Mouse (Mus musculus) T-helper 2 cell (primary cell): ENCODE results near the gene Acox2.

ENCODE experiments used
- in situ Hi-C: fragments of 300-600 bp; cut with MboI, MseI; formaldehyde crosslinking; loops from one replicate; pipeline ENCODE4 v1.15.1; 2025; ENCODE audit warnings: high pct_unique_total_duplicates

Acox2 gene

DNA sequence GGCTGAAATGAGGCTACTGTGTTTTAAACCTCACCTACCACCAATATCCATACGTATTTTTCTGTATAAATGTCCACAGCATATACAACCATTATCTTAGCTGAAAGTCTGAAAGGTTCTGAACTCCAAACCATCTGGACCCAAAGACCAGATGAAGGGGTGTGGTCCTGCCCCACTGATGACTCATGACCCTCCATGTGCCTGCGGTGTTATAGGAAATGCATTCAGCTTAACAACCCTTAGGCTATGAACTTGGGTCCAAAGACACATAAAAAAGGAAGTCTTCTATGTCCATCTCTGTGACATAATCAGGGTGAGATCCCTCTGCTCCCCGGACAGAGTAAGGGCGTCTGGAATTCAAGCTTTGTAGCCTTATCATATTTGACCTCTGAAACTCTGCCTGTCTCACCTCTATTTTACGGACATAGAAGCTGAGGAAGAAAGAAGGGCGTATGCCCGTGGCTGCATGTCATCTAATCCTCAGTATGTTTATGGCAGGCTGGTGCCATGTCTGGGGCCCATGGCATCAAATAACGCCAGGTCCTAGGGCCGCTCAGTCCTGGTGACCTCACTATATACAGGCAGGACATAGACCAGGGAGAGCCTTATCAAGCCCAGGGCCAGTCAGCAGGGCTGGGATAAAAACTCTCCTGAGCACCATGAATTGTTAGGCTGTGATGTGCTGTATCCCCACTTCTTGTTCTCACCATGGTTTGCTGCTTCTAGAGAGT, 8.8 kb downstream of the Acox2 start:
- in situ Hi-C loops = no loop called here

DNA sequence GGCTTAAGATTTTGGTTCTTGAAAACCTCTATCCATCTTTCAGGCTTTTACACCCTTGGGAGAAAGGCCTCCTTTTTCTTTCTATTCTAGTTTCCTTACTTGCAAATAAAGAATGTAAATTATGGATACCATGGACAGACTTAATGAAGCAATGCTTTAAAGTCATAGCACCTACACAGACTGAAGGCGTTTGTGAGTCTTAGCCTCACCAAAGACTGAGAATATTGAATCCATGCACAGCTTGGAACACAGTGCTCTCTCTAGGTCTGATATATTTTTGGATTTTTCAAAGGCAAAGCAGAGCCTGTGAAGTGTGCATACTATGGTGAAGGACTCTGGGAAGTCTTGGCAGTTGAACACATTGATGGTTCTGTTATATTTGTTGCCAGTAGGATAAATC, 9.9 kb downstream of the Acox2 start:
- in situ Hi-C loops = no loop called here

DNA sequence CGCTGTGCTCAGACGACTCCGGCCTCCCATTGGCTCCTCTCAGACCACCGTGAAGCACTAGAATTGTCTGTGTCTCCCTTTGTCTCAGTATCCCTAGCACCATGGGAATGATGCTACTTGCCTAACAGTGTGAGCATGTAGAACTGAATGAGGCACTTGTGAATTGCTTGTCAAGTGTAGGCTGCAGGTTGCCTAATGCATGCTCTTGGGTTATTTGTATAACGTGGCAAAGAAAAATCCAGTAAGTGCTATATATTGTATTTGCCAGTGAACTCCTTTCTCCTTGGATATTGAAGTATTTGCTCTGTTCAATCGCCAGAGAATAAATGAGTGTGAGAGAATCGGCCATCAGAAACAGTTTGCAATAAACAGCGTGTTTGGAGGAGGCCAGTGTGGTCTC, 12.3 kb downstream of the Acox2 start:
- in situ Hi-C loops = no loop called here

DNA sequence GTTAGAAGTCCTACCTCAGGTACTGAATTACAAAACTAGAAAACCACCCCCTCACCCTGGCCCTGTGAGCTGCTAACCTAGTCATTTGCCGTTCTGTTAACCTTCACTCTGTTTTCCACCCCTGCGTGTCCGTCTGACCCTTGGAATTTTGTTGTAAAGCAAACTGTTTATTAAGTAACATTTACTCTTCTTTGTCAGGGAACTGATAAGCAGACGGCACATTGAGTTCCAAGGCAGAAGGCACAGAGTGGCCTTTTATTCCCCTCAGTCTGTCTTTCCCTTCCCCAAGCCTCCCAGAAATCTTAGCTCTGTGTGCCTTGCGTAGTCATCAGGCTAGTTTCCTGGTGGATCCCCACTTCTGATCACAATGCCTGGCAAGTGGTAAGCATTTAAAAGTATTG, 14.9 kb downstream of the Acox2 start:
- in situ Hi-C loops = no loop called here

DNA sequence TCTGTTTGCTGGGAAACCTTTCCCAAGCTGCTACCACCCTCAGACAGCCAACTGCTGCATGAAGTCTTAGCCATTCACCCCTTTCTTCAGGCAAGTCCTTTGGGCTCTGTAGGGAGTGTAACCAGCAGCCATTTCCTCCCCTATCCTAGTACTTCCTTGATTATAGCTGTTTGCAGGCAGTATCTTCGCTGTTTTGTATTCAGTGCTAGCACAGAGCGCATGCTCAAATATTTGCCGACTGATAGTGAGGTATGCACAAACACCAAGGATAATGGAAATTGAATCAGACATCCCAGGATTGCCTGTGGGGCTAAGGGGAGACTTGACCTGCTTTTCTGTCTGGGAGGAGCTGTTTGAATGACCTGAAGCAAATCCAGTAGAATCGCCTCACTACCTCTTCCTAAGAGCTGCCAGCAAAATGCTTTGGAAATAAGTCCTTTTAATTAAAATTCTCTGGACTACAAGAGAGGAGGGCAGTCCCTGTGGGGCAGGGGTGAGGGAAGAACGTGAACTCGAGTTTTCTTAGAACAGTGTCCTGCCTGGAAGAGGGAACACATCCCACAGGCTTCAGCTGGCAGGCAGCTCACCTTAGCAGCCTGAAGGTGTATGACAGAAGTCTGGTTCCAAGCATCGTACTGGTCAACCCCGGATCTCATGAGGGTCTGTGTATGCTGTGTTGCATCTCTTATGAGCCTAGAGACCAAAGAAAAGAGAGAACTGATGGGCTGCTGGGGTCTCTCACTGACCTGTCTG, 15.8 kb downstream of the Acox2 start:
- in situ Hi-C loops = no loop called here

DNA sequence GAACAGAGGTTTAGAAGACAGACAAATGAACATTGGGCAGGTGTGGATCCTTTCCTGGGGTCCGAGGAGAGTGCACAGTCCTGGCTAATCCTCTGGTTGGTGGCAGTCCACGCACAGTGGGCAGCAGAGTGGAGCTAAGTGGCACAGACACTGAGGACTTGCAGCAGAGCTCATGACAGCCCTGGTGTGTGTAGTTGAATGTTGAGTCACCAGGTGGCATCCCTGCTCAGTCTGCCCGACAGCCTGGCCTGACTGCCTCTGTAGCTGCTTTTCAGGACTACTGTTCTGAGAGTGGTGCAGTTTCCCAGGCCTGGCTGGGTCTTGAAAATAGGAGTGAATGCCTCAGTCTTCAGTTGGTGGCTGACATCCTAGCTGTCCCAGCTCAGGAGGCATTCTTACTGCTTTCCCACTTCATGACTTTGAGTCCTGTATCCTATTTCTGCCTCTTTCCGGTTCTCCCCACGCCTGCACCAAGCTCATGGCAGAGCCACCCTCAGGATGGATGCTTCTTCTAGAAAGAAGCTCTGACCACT, 16.7 kb downstream of the Acox2 start:
- in situ Hi-C loops = no loop called here

DNA sequence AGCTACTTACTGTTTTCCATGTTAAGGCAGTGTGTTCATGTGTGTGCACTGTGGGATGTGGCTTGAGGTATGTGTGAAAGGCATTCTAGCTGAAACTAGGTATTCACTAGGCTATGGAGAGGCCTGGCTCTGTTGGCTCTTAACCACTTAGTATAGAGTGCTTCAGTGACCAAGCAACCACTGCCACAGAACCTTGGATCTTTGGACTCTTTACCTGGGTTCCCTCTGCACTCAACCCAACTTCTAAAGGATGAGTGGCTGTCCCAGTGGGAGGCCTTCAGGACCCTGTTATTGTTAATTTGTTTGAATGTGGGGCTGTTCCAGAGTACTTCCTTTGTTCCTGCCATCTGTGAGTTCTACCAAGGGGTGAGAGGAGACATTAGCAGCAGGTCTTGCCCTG, 17.3 kb downstream of the Acox2 start:
- in situ Hi-C loops = no loop called here

DNA sequence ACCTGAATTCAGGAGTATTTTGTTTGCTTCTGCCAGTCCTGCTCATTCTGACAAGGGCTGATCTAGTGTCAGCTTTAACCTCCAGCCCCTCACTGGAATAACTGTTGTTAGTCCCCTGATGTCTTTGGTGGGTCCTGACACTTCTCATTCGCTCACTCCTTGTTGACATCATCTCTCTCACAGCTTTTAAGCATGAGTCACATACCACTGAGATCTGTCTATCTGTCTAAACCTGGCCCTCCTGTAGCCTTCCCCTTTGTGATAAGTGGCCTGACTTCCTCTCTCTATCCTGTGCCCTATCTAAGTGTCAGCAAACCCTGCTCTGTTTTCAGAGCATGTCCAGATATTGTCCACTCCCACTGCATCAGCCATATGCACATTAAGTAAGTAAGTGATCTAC, 25.9 kb downstream of the Acox2 start:
- in situ Hi-C loops = no loop called here

DNA sequence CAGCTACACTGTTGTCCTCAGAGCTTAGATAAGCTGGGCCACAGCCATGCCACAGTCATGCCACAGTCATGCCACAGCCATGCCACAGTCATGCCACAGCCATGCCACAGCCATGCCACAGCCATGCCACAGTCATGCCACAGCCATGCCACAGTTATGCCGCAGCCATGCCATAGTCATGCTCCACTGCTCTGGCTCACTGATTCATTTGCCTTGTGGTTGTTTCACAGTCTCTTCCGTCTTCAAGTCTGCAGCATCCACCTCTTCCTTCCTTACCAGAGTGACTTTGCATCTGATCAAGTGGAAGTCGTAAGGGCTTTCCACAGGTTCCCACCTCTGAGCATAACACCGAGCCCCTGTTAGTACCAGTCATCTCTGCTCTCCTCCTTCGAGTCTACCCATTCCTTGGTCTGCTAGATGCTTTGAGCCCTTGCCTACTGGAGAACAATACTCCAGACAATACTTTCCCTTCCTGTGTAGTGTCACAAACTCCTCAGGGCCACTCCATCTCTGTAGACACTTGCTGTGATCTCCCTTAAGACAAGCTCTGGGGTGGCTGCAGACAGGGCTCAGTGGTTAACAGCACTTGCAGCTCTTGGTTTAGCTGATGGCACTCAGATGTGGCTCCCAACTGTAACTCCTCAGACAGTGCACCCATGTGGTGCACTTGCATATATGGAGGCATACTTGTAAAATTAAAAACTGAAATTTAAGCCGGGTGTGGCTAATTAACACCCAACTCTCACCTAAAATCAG, 26.8 kb downstream of the Acox2 start:
- in situ Hi-C loops = no loop called here

DNA sequence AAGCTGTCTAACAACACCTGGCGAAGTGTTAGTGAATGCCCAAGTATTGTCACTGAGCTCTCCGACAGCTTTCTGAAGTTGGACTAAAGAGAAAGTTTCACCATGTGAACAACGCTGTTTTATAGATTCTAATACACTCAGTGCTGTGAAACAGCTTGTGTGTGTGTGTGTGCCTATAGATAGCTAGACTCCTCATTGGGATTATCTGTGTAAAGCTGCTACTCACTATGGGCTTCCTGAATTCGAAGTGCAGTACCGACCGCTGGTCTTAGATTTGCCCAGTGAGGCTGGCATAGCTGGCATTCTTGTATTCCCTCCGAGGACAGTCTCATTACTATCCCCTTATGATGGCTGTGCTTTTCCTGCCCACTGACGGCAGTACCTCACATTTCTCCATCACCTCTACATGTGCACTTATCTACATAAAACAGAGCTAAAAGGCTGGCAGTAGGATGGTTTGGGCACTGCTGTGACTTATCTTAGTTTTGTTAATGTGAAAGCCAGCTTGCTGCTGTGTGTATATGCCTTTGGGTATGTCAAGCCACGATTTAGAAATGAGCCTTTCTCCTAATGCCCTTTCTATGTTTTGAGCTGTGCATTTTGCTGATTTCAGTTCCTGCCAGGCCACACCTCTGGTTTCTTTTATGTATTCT, 29.7 kb downstream of the Acox2 start:
- in situ Hi-C loops = no loop called here

DNA sequence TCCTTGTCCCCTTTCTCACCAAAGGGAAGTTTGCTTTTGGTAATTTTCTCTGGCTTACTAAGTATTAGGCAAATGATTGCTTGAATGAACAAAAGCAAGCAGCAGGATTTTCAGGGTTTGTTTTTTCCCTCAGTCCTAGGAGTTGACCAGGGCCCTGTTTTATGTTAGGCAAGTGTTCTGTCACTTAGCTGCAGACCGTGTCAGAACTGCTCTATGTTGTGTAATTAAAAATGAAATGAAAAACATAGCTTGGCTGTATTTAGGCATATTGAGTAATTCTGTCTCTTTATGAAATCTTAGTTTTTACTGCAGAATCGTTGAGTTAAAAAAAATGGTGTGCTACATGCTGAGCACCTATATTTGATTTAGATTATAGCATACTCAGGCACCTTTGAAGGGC, 34.3 kb downstream of the Acox2 start:
- in situ Hi-C loops = no loop called here

DNA sequence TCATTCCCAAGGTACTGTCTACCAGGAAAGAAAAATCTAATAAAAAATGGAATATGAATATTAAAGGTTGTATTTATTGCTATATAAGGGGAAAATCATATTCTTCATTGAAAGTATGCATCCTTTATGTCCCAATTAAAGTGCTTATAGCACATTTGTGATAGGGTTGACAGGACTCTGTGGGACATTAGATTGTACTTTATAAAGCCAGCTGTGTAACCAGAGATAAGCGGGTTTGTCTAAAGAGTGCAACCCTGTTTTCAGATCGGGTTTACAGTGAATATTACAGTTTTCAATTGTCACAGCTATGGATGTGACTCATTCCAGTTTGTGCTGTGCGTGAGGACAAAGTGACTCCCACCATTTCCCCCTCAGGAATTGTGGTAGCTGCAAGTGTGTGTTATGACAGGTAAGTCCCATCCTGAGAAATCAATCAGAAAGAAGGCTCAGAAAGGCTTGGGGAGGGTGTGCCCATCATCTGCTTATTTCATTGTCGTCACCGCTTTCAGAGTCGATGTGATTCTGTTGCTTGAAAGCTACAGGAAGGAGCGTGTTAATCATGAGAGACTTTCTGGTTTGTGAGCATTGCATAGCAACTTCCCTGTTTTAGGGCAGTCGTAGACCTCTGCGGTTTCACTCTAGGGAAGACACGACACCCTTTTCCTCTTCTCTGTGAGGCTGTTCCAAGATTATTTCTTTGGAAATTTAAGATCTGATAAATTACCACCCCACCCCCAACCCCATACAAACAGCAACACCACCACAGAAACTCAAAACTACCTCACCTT, 35.5 kb downstream of the Acox2 start:
- in situ Hi-C loops = no loop called here

DNA sequence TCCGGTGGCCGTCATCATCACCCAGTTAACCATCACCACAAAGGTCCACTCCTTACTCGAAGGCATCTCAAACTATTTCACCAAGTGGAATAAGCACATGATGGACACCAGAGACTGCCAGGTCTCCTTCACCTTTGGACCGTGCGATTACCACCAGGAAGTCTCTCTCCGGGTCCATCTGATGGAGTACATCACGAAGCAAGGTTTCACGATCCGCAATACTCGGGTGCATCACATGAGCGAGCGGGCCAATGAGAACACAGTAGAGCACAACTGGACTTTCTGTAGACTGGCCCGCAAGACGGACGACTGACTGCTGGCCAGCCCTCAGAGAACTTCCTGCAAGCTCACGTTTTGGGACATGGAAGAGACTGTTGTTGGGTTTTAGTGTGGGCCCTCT, 36.6 kb downstream of the Acox2 start:
- in situ Hi-C loops = no loop called here

DNA sequence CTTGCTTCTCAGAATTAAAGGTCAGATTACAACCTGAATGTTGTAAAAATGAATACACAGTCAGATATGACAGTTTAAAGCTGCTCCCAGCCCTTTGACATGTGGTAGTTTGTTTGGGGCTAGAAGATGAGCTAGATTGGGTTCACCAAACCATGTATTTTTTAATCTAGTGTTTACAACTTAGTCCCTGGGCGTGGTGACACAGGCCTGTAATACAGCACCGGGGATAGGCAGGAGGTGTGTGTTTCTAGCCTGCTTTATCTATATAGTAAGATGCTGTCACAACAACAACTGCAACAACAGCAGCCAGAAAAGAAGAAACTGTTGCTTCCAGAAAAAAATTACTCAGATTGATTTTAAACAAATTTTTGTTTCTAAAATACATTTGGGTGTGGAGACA, 38.2 kb downstream of the Acox2 start:
- in situ Hi-C loops = no loop called here

DNA sequence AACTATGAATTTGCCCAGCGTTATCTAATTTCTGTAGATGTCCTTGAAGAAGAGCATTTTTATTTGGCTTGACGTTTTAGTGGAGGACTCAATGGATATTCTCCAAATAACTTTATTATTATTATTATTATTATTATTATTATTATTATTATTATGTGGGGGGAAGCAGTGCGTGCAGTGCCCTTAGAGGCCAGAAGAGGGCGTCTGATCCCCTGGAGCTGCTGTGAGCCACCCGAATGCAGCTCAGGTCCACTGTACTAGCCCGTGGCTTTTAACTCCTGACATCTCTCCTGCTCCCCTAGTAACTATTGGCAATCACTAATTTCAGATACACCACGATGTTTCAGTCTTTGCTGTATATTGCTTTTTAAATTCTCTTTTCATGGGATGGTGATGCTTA, 38.8 kb downstream of the Acox2 start:
- in situ Hi-C loops = no loop called here

DNA sequence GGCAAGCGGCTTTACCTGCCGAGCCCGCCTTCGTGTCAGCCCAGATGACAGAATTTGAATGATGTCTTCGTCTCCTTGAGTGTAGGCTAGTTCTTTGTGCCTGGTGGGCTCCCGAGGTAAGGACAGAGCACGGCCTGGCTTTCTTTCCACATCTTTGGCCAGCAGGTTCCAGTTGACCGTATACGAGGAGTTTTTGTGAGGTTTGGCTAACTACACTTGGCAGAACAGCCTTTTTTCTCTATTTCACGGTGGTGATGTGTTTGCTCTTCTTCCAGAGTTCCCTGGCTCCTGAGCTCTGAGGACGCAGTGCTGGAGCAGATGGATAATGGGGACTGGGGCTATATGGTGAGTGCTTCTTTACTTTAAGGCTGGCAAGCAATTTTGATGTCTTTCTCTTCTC, 39.3 kb downstream of the Acox2 start:
- in situ Hi-C loops = no loop called here

DNA sequence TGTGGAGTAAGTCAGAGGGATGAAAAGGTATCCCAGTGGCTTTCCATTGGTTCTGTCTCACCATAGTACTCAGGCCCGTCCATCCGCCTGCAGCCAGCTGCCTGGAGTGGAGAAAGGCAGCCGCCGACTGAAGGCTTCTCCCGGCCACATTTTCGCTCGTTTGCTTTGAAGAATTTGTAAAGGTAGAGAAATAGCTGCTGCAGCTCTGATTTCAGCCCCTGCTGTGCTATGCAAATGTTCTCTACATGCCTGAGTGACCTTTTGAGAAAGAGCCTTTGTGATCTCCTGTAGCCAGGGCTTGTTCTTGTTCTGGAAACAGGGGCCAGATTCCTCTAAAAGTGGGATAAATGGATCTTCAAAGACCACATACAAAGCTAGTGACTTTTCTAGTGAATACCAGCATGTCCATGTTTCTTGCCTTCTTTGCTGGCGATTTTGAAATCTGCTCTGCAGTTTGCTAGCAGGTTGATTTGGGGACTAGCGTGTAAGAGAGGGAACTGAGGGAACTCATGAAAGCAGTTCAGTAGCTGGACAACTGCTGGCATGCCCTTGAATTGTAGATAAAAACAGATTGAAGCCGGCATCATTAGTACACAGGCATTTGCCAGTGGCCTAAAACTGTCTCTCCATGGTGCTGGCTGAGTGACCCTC, 40.3 kb downstream of the Acox2 start:
- in situ Hi-C loops = no loop called here

DNA sequence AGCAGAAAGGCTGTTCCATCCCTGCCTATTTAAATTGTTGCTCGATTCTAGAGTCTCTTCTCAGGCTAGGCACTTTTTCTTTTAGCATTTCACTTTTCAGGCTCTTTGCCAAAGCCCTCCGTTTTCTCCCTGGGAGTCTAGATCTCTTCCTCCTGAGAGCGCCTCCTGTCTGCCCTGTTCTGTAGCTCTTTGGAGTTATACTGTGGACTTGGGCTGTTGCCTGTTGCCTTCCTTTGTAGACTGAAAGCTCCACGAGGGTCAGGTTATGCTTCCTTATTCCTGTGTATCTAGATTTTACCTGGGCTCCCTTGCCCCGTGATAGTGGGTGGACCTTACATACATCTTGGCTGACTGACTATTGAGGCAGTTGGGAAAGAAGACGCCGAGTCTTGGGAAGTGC, 40.9 kb downstream of the Acox2 start:
- in situ Hi-C loops = no loop called here

DNA sequence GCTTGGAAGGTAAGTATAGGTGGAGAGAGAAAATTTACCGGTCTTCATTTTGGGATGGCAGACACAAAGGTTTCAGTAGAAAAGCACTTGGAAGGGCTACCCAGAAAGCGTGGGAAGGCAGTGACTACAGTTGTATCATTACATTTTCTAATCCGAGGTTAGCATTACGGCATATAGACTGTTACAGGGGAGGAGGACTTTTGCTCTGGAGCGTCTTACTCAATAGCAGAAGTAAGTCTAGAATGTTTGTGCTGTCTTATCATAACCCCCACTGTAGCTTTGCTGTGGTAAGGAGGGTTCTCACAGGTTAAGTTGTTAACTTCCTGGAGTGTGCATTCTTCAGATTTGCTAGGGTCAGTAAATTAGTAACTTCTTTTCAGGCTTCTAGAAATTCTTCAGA, 43.1 kb downstream of the Acox2 start:
- in situ Hi-C loops = no loop called here

DNA sequence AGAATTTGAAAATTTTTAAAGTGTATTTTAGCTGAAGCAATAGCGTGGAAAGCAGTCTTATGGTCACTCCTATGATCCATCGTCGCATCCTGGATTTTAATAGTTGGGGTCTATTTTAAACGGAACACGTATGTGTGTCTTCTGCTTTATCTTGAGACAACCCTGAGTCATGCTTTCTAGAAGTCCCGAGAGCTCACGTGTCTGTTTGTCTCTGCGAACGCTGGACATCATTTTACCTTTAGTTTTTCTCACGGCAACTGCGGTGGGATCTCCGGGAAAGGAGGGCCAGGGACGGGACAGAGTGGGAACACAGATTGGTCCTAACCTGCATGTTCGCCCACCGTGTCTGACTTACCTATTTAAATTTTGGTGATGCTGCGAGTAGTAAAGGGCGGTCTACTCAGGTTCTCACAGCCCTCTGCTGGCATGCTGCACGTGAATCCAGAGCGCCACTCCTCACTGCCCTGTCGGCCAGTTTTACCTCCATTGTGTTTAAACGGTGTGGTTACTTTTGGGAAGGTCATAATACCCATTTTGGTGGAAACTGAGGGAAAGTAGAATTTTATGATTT, 43.9 kb downstream of the Acox2 start:
- in situ Hi-C loops = no loop called here
